Mouse (Mus musculus) megakaryocyte, adult 5-6 weeks (primary cell): Measurements from ENCODE around the gene Cdh4. TPM values are rescaled to one million over a fixed set of nuclear protein-coding genes. Genes with fewer than 3 reads are reported as not detected.

Source experiments
- ATAC-seq: 2 replicates; pipeline ENCODE4 v1.8.0; 2016; ENCODE audit warnings: mild to moderate bottlenecking, inconsistent platforms; ENCODE audit not compliant: poor library complexity, severe bottlenecking
- total RNA-seq, 2 experiments: library from RNA; stranded (forward) in 1 of 2; stranded (reverse) in 1 of 2; fragments of 153-499, 151-499 nt in 1 of 2; fragments of 221-1000, 200-1000 nt in 1 of 2; gene quantifications; 2 replicates each; pipeline versions ENCODE4 v1.2.3 to v1.2.4; 2015 to 2017

Cdh4 gene
- total RNA-seq, 2 experiments from 2014 or later, result not detected

GRCm38 (mm10) chr2:179587069-179587468 is 144.8 kb downstream of the Cdh4 start:
- ATAC-seq, result no peak

GRCm38 (mm10) chr2:179591661-179592060 is 149.4 kb downstream of the Cdh4 start:
- ATAC-seq, result no peak

GRCm38 (mm10) chr2:179595013-179595412 is 152.8 kb downstream of the Cdh4 start:
- ATAC-seq, result no peak

GRCm38 (mm10) chr2:179598886-179599285 is 156.7 kb downstream of the Cdh4 start:
- ATAC-seq, result no peak

- ATAC-seq, result no peak
Measured at GRCm38 (mm10) chr2:179599886-179600285, 157.7 kb downstream of the Cdh4 start.

GRCm38 (mm10) chr2:179600347-179600746 is 158.1 kb downstream of the Cdh4 start:
- ATAC-seq, result no peak

- ATAC-seq, result no peak
Measured at GRCm38 (mm10) chr2:179601167-179601566, 158.9 kb downstream of the Cdh4 start.

- ATAC-seq, result no peak
Measured at GRCm38 (mm10) chr2:179604746-179605145, 162.5 kb downstream of the Cdh4 start.

GRCm38 (mm10) chr2:179605255-179605654 is 163.0 kb downstream of the Cdh4 start:
- no peak for ATAC-seq

- ATAC-seq, result no peak
Measured at GRCm38 (mm10) chr2:179606341-179606740, 164.1 kb downstream of the Cdh4 start.

GRCm38 (mm10) chr2:179615906-179616305 is 173.7 kb downstream of the Cdh4 start:
- ATAC-seq, result no peak

GRCm38 (mm10) chr2:179623643-179624473 is 181.6 kb downstream of the Cdh4 start:
- ATAC-seq, result no peak

GRCm38 (mm10) chr2:179627563-179627962 is 185.3 kb downstream of the Cdh4 start:
- no peak for ATAC-seq

- no peak for ATAC-seq
Measured at GRCm38 (mm10) chr2:179630720-179631119, 188.5 kb downstream of the Cdh4 start.

GRCm38 (mm10) chr2:179640576-179641301 is 198.5 kb downstream of the Cdh4 start:
- ATAC-seq, result no peak

- ATAC-seq, result peak; percentile 44; the same call in 1 of the 2 replicates
Measured at GRCm38 (mm10) chr2:179648573-179649263, 206.5 kb downstream of the Cdh4 start.

- ATAC-seq, result no peak
Measured at GRCm38 (mm10) chr2:179649370-179649769, 207.1 kb downstream of the Cdh4 start.

GRCm38 (mm10) chr2:179650168-179650567 is 207.9 kb downstream of the Cdh4 start:
- no peak for ATAC-seq

GRCm38 (mm10) chr2:179655506-179655905 is 213.3 kb downstream of the Cdh4 start:
- ATAC-seq, result no peak

- no peak for ATAC-seq
Measured at GRCm38 (mm10) chr2:179659254-179659653, 217.0 kb downstream of the Cdh4 start.

GRCm38 (mm10) chr2:179661998-179662714 is 219.9 kb downstream of the Cdh4 start:
- peak; percentile 55 for ATAC-seq
